Mouse (Mus musculus) retina, adult 2 months (tissue): ENCODE results near the gene Cinp.

Experiments used
- DNase-seq: peaks from one replicate; pipeline ENCODE4 v3.0.0-alpha.2; 2012; ENCODE audit warnings: low read depth, low spot score

Cinp gene

GRCm38 (mm10) chr12:110835182-110835581 is 53.8 kb downstream of the Cinp start:
- DNase-seq, result no peak

DNA sequence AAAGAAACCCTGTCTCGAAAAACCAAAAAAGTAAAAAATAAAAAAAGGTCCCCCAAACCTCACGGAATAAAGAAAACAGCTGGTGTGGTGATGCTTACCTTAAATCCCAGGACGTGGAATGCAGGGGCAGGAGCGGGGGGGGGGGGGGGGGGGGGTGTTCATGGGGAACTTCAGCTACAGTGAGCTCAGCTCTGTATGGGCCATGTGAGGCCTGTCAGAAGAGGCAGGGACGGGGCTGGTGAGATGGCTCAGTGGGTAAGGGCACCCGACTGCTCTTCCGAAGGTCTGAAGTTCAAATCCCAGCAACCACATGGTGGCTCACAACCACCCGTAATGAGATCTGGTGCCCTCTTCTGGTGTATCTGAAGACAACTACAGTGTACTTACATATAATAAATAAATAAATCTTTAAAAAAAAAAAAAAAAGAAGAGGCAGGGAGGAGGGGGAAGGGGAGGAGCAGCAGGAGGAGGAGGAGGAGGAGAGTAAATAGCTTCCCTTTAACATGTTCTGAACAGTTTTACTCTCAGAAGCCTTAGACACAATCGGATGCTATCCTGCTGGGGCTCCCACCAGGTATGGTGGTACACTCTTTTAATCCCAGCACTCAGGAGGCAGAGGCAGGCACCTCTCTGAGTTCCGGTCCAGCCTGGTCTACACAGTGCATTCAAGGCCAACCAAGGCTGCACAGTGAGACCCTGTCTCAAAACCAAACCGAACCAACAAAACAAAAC is 58.5 kb downstream of the Cinp start:
- DNase-seq, result no peak

- DNase-seq, result no peak
Measured at GRCm38 (mm10) chr12:110828908-110829307, 60.0 kb downstream of the Cinp start.
